Mouse (Mus musculus): ENCODE measurements at regions not wholly inside any gene's neighbourhood (a gene's known extent, or its start where the extent isn't known, plus 50 kb on each side); places are given as distances from the start of the nearest gene placed in this dataset.

GRCm38 (mm10) chr10:29595455-29595854 lies 59.8 kb upstream of the Rspo3 start:
- DNase-seq: no peak

- DNase-seq: no peak
Observed at GRCm38 (mm10) chr10:29594969-29595368, 59.3 kb upstream of the Rspo3 start.

- no peak for DNase-seq
Observed at GRCm38 (mm10) chr10:29592906-29593305, 57.2 kb upstream of the Rspo3 start.

- no peak for DNase-seq
Observed at GRCm38 (mm10) chr10:29590187-29590586, 54.5 kb upstream of the Rspo3 start.

GRCm38 (mm10) chr10:29589739-29590138 lies 54.1 kb upstream of the Rspo3 start:
- no peak for DNase-seq
